9 mouse cellular contexts compared by ENCODE assay signal in genomic region chr1:90590797-90591196, GRCm38 (mm10). TPM values are rescaled to one million over a fixed set of nuclear protein-coding genes. Genes with fewer than 3 reads are reported as not detected.
DNase-seq lines count a peak whose midpoint lies in the region; ATAC-seq and TF ChIP-seq lines count a peak whose summit lies in the region.
"Had no signal": no experiment of that assay in that cellular context is flagged by ENCODE, and none has a peak within 500 bp of the region (broad histone marks: within the 10 kb centered on the region; RNA-seq: fewer than 3 reads in every experiment).

No protein-coding gene starts in this region.

- no peak overlapping the region for H3K4me2 ChIP-seq in intestine, postnatal 0 days (replicated peaks; ENCODE audit: low read depth)
- no peak overlapping the region for H3K4me2 ChIP-seq in intestine, embryonic 16.5 days (ENCODE audit: low read depth, low read length)
- H3K4me2 ChIP-seq: limb, embryonic 13.5 days had no signal

- ATAC-seq in intestine, postnatal 0 days = no peak
- no peak for ATAC-seq in intestine, embryonic 16.5 days
- peak; percentile 85 for ATAC-seq in megakaryocyte-erythroid progenitor cell, adult 5-6 weeks (replicated peaks; ENCODE audit: low FRiP score, low TSS enrichment, poor library complexity, severe bottlenecking)

- in situ Hi-C loops in ES-E14 (cut with MboI; ENCODE audit: low sequenced_read_pairs in 2 of 2, unreplicated experiment in 2 of 2) = loop anchor here (10.0 to 25.0 kb wide), 2 partner anchors 528 to 536 kb away; no protein-coding TSS in a partner anchor

- no peaks in the 10 kb centered on the region for H3K36me3 ChIP-seq in intestine, postnatal 0 days (ENCODE audit: control insufficient read depth, insufficient read depth)
- H3K36me3 ChIP-seq in intestine, embryonic 16.5 days (ENCODE audit: control insufficient read depth, insufficient read depth, low read length) = no peaks in the 10 kb centered on the region
- H3K36me3 ChIP-seq in ES-E14 (ENCODE audit: control insufficient read depth, insufficient read depth, low read length, poor library complexity, severe bottlenecking) = no peaks in the 10 kb centered on the region
- H3K36me3 ChIP-seq in heart, embryonic 10.5 days = no peaks in the 10 kb centered on the region
- H3K36me3 ChIP-seq: limb, embryonic 13.5 days had no signal

- no peaks in the 10 kb centered on the region for H3K4me1 ChIP-seq in intestine, postnatal 0 days (replicated peaks; ENCODE audit: control insufficient read depth, insufficient read depth, low read length)
- H3K4me1 ChIP-seq in intestine, embryonic 16.5 days (ENCODE audit: control insufficient read depth, insufficient read depth, low read length) = peaks cover 3% of the 10 kb centered on the region; the same call in 1 of the 2 replicates
- H3K4me1 ChIP-seq in ES-E14 (ENCODE audit: control insufficient read depth in 2 of 2, insufficient read depth in 2 of 2, low read length in 2 of 2, poor library complexity in 1 of 2) = no peaks in the 10 kb centered on the region
- peaks cover 18% of the 10 kb centered on the region for H3K4me1 ChIP-seq in heart, embryonic 10.5 days

- intact Hi-C loops in left cerebral cortex, adult 2 months (cut with DNase I) = loop anchor here (5.0 kb wide), 2 partner anchors 313 to 943 kb away; no protein-coding TSS in a partner anchor

- 25% methylated on average over 2 of the region's 2 CpGs for WGBS in intestine, postnatal 0 days
- WGBS in intestine, embryonic 16.5 days = 44% methylated on average over 2 of the region's 2 CpGs
- 18% methylated on average over 2 of the region's 2 CpGs for whole genome bisulfite sequencing in heart, embryonic 10.5 days

- H3K27me3 ChIP-seq in intestine, postnatal 0 days (replicated peaks; ENCODE audit: control insufficient read depth, insufficient read depth, low read length) = no peaks in the 10 kb centered on the region
- H3K27me3 ChIP-seq in intestine, embryonic 16.5 days (replicated peaks; ENCODE audit: control insufficient read depth, insufficient read depth, low read length) = no peaks in the 10 kb centered on the region
- H3K27me3 ChIP-seq in heart, embryonic 10.5 days (ENCODE audit: insufficient read depth, poor library complexity, severe bottlenecking) = peaks cover 7% of the 10 kb centered on the region

- no peaks in the 10 kb centered on the region for H3K9me3 ChIP-seq in intestine, postnatal 0 days (ENCODE audit: control insufficient read depth)
- no peaks in the 10 kb centered on the region for H3K9me3 ChIP-seq in intestine, embryonic 16.5 days (ENCODE audit: control insufficient read depth, low read length)
- H3K9me3 ChIP-seq in ES-E14 (ENCODE audit: control insufficient read depth, insufficient read depth, low read depth, low read length) = no peaks in the 10 kb centered on the region
- H3K9me3 ChIP-seq in heart, embryonic 10.5 days = no peaks in the 10 kb centered on the region
- H3K9me3 ChIP-seq: limb, embryonic 13.5 days had no signal

- no peak overlapping the region for H3K9ac ChIP-seq in intestine, postnatal 0 days (ENCODE audit: low read depth, low read length)
- H3K9ac ChIP-seq in intestine, embryonic 16.5 days (ENCODE audit: low read depth, low read length) = no peak overlapping the region
- no peak overlapping the region for H3K9ac ChIP-seq in ES-E14 (ENCODE audit: insufficient read depth, low read depth, low read length, poor library complexity, severe bottlenecking)
- H3K9ac ChIP-seq: limb, embryonic 13.5 days had no signal

- TF ChIP-seq CTCF in intestine, postnatal 0 days (IDR thresholded peaks at IDR 0.05; ENCODE audit: low read depth) = peak; percentile 77
- TF ChIP-seq CTCF in left cerebral cortex, adult 2 months (IDR thresholded peaks at IDR 0.05) = peak; percentile 60

- no peak overlapping the region for H3K27ac ChIP-seq in intestine, postnatal 0 days (ENCODE audit: low read depth, low read length)
- no peak overlapping the region for H3K27ac ChIP-seq in intestine, embryonic 16.5 days (ENCODE audit: low read length)
- H3K27ac ChIP-seq in ES-E14 (ENCODE audit: insufficient read depth, low read depth, low read length, poor library complexity, severe bottlenecking) = no peak overlapping the region
- H3K27ac ChIP-seq in heart, embryonic 10.5 days = peak overlapping the region; percentile 69
- no peak overlapping the region for H3K27ac ChIP-seq in left cerebral cortex, adult 2 months
- H3K27ac ChIP-seq: limb, embryonic 13.5 days had no signal

- peak; percentile 70 for DNase-seq in ES-E14 (ENCODE audit: low read depth, low spot score)
- peak; percentile 87 for DNase-seq in embryo, embryonic 11 days
- DNase-seq in heart, embryonic 10.5 days (ENCODE audit: low spot score) = peak; percentile 80
- DNase-seq in left cerebral cortex, adult 2 months (ENCODE audit: extremely low spot score in 1 of 2, low spot score in 2 of 2) = peak in 1 of 2 experiments; percentile 59
- peak; percentile 28 for DNase-seq in yolk sac, embryonic 10.5 days (ENCODE audit: low spot score)

- H3K4me3 ChIP-seq in intestine, postnatal 0 days (ENCODE audit: low read depth, low read length) = no peak overlapping the region
- H3K4me3 ChIP-seq in intestine, embryonic 16.5 days (ENCODE audit: low read length) = no peak overlapping the region
- H3K4me3 ChIP-seq in ES-E14 (ENCODE audit: insufficient read depth in 1 of 2, low read depth in 1 of 2, low read length in 2 of 2, poor library complexity in 1 of 2, severe bottlenecking in 1 of 2) = no peak overlapping the region
- H3K4me3 ChIP-seq in heart, embryonic 10.5 days = no peak overlapping the region
- H3K4me3 ChIP-seq in left cerebral cortex, adult 2 months = no peak overlapping the region
- H3K4me3 ChIP-seq: limb, embryonic 13.5 days had no signal

TF ChIP-seq in ES-E14, 5 proteins besides CTCF, POLR2A, EP300 and RAD21:
- TF ChIP-seq ZC3H11A (IDR thresholded peaks at IDR 0.05; ENCODE audit: borderline replicate concordance, low read depth, low read length) (peak; percentile 40; the same call in 1 of the 2 replicates), HCFC1 (IDR thresholded peaks at IDR 0.05; ENCODE audit: borderline replicate concordance, insufficient read depth, low read length) (no peak)

RNA-seq across cellular contexts. Expression of gene Cops8, which starts 12.0 kb away (rescaled TPM):
- polyA plus RNA-seq in intestine, postnatal 0 days (2015; fragmentation: Nextera tagmentation; extraction: Ambion mirVana) = 49.7 and 51.9 TPM in 2 replicates
- polyA plus RNA-seq in intestine, embryonic 16.5 days (2015; fragmentation: Nextera tagmentation; extraction: Ambion mirVana) = 119 TPM in 2 replicates
- 60.9 and 84.6 TPM in 2 replicates for total RNA-seq in ES-E14 (2012; rRNA removed)
- 157 and 170 TPM in 2 replicates for polyA plus RNA-seq in heart, embryonic 10.5 days (2016; fragmentation: Nextera tagmentation; extraction: Ambion mirVana)
- total RNA-seq in left cerebral cortex, adult 2 months (2021) = 100 to 1,000 TPM; 108 to 132 TPM
- 58.4 and 67.9 TPM in 2 replicates for total RNA-seq in megakaryocyte-erythroid progenitor cell, adult 5-6 weeks (2014; fragmentation: Nextera tagmentation)
- total RNA-seq in megakaryocyte-erythroid progenitor cell, adult 5-6 weeks (2017) = 58.1 and 86.6 TPM in 2 replicates
